Mouse (Mus musculus) cerebellum, postnatal 14 days (tissue): Measurements from ENCODE around the gene Lrrc10b.

Experiments
- DNase-seq, 2 experiments: peaks; one replicate each; pipeline ENCODE4 v3.0.0; 2021; ENCODE audit warnings: mixed read lengths in 2 of 2

The Lrrc10b gene

DNA sequence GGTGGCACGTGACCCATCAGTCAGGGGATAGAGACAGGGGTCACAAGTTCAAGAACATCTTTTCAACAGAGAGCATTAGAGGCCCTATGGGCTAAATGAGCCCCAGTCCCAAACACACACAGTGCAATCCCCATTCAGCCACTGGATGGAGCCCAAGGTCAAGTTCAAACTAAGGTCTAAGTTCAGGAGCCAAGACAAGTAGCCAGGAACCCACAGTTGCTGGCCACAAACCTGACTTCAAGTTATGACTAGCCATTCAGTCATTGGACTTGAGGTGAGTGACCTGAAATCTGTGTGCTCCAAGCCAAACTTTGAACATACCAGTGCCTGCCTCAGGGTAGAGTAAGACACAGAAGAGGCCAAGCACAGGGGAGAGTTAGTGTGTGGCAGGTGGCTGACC lies 19.8 kb downstream of the Lrrc10b start:
- DNase-seq, result peak in 1 of 2 experiments; percentile 41

DNA sequence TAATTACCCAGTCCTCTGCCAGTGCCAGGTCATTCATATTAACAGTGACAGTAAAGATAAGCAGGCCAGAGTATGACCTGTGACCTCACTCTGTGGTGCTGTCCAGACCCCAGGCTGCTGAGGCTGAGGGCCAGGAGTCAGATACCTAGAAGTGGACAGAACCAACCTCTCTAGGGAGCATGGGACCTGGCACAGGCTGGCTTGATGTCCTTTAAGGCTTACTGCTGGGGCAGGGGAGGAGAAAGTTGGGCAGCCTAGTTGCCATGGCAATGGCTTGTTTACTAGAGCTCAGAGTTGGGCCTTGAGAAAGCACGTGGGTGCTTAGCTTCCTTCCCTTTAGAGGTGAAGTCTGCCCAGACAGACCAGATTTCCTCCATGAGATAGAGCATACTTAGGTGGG lies 20.5 kb downstream of the Lrrc10b start:
- DNase-seq, result no peak

DNA sequence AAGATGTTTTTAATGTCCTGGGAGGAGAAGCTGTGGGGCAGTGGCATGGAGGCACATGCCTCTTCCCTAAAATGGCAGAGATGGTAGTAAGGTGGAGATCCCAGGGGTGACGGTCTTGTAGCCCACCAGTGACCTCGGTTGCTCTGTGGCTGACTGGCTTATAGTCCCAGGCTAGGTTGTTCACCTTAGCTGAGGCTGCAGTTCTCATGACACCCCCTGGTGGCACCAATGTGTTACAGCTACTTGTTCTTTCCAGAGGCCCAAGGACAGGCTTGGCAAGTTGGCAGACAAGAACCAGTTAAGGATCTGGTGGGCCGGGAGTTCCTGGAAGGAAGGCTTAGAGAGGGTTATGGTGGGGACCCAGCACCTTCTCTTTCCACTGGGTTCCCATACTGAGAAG lies 21.4 kb downstream of the Lrrc10b start:
- DNase-seq, result peak; percentile 86 to 90

DNA sequence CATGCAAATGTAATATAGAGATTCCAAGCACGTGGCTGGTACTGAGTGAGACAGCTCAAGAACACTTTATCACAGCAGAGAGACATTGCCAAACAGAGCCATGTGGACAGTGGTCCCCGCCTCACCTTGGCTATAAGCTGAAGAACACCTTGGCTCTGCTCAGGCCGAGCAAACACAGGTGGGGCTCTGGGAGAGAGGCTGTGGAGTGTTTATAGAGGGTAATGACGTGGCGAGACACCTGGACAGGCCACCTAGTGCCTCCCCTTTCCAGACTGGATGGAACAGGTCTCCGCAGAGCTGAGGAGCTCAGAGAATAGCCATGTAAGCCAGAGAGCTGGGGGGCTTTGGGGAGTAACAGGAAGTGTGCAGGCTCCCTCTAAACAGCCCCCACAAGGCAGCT lies 22.3 kb downstream of the Lrrc10b start:
- no peak for DNase-seq

DNA sequence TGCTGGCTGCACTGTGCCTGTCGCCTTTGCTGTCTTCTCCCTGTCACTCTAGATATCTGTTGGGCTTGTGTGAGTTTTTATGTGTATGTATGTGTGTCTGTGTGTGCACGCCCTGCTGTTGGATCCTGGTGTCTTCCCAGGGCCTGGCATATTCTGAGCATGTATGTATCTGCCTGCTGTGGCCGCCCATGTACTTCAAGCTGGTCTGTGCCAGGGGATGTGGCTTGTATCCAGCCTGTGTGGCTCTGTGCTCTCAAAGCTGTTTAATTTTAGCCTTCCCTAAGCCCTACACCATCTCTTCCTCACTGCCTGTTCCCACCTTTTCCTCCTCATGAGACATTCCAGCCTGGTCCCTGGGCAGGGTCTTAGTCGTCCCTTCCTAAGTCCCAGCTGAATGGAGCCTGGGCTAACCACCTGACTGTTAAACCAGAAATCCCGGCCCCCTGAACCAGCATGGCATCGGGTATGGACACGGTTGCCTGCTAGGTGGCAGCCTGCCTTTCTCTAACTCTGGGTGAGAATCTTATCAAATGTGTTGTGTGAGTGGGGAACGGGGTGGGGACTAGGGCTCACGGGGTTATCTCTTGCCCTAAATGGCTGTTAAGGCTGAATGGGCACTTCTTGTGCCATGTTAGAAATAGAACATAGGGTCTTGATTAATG lies 23.3 kb downstream of the Lrrc10b start:
- DNase-seq, result peak; percentile 64 to 75

DNA sequence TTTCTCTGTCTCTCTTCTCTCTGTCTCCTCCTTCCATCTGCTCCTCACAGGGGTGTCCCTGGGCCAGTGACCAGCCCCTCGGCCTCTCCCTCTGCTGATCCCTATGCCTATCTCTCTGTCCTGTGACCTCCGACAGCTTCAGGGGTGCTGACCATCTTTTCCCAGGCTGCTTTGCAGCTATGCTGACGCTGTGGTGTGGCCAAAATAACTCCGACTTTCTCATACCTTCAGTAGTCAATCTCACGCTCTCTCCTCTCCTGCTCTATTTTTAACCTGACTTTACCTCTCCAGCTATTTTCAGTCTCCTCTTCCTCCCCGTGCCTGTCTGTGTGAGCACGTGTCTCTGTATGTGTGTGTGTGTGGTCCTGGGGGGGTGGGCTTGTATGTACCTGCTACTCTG lies 24.0 kb downstream of the Lrrc10b start:
- DNase-seq, result no peak

DNA sequence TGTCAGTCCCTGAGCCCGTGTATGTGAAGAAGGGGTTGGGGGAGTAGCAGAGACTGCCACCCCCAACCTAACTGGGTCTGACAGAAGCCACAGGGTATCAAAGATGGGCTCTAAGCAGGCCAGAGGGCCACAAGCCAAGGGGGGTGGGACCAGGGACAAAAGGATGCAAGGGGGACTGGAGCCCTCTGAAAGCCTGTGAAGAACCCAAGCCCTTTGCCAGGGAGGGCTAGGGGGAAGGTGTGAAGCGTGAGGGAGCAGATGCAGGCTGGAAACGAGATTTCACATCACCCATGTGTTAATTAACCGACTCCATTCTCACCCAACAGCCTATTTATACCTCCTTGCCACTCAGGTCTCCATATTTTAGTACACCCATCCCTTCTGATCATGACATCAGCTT lies 25.4 kb downstream of the Lrrc10b start:
- peak in 1 of 2 experiments; percentile 68 for DNase-seq

DNA sequence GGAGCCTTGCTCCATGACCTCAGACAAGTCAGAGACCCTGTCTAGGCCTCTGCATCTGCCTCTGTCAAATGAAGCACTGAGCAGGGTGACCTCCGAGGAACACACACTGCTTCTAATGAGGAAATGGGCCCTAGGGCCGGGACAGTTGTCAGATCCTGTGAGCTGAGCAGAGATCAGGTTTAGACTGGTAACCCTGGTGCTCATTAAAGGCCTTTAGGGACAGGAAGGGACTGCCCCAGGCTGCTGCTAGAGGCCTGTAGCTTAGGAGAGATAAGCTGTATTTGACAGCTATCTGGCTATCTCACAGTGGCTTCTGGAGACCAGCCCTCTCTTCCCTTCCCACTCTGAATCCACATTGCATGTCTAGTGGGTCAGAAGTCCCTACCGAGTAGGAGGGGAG lies 25.9 kb downstream of the Lrrc10b start:
- DNase-seq, result no peak

DNA sequence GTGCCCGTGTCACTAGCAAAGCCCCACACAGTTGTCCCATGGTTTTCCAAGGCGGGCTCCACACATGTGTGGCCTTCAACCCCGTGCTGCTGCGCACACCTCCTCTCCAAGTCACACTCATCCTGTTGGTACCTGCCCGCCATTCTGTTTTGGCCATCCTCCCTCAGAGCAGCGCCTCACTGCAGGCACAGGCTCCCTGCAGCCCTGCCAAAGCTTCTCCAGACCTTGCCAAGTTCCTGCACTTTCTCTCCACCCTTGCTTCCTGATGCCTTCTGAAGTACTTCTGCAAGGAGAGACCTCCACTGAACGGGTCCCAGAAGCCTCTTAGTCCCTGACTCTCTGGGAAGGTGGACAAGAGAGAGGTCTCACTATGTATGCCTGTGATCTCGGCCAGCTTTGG lies 27.9 kb downstream of the Lrrc10b start:
- DNase-seq, result no peak

DNA sequence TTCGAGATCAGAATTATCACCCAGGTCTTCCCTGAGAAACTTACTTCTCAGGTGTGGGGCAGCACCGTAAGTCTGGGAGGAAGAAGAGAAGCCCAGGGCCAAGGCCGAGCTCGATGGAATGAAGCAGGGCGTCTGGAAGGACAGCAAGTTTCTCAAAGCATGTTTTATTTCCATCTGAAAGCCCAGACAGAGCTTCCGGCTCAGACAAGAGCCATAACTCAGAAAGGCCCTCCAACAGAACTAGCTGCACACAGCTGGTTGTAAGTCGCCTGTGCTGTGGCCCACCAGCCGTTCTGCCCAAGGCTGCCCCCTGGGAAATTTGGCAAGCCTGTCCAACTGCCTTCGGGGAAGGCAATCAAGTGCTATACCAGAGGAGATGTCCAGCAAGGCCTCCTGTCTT lies 29.8 kb downstream of the Lrrc10b start:
- DNase-seq, result no peak

DNA sequence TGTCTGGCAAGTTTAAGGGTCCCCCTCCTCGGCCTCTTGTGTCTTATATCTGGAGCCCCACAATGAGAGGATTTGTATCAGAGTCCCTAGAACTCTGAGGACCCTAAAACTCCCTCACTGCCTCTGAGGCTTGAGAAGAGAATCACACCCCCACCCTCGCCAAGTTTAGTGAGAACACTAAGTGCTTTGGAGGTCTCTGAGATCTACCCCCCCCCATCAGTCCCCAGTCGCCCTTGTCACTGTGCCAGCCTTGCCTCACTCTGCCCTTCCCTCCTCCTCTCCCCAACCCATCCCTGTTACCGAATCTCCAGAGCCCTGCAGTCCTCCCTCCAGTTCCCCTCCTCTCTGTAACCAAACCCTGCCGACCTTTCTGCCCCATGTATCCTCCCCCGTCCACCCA lies 30.5 kb downstream of the Lrrc10b start:
- DNase-seq, result no peak

DNA sequence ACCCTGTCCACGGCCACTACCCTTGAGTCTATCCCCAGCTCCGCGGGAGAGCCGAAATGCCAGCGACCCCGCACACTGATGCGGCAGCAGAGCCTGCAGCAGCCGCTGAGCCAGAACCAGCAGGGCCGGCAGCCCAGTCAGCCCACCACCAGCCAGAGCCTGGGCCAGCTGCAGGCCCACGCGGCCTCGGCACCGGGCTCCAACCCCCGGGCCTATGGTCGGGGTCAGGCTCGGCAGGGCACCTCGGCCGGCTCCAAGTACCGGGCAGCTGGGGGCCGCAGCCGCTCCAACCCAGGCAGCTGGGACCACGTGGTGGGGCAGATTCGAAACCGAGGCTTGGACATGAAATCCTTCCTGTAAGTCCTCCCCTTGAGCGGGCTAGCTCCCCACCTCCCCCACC lies 31.0 kb downstream of the Lrrc10b start:
- no peak for DNase-seq

DNA sequence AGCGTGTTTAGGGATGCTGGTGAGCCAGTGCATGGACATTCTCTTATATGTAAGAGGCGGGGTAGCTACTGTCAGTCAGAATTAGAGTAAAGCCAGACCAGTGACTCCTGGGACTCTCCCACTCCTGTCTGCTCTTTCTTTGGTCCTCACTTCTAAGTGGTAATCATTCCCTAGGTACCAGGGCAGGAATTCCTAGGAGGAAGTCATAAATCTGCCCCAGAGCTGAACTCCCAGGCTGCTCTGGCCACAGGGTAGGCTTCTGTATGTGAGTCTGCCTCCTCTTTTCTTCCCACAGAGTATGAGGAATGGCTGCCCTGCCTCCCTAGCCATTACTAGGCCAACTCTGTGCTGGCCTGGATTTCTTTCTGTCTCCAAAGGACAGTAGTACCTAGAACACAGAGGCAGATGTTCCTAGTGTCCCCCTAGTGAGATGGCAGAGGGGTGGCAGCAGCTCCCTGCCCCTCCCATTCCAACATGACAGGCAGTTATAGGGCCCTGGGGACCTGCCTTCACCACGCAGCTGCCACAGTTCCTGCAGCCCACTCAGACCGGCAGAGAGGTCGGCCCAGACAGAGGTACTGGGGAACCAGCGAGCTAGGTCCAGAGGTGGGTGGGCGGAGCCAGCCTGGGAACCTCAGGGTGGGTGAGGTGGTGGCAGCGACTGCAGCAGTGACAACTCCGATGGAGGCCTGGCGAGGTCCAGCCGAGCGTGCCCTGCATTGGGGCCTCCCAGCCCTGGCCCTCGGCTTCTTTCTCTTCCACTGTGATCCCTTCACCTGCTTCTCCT lies 31.6 kb downstream of the Lrrc10b start:
- no peak for DNase-seq

DNA sequence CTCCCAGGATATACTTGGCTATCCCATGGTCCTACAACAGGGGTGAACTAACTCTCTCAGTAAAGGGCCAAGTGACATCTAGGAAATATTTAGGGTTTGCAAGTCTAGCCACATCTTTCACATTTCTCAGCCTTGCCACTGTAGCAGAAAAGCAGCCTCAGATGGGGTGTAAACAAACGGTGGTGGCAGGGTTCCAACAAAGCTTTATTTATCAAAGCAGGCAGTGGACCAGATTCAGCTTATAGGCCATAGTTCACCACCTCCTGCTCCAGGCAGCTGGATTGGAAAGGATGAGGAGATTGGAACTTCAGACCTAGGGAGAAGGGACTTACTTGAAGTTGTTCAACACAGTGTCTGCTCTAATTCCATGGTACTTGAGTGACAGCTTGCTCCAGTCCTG lies 32.5 kb downstream of the Lrrc10b start:
- no peak for DNase-seq

DNA sequence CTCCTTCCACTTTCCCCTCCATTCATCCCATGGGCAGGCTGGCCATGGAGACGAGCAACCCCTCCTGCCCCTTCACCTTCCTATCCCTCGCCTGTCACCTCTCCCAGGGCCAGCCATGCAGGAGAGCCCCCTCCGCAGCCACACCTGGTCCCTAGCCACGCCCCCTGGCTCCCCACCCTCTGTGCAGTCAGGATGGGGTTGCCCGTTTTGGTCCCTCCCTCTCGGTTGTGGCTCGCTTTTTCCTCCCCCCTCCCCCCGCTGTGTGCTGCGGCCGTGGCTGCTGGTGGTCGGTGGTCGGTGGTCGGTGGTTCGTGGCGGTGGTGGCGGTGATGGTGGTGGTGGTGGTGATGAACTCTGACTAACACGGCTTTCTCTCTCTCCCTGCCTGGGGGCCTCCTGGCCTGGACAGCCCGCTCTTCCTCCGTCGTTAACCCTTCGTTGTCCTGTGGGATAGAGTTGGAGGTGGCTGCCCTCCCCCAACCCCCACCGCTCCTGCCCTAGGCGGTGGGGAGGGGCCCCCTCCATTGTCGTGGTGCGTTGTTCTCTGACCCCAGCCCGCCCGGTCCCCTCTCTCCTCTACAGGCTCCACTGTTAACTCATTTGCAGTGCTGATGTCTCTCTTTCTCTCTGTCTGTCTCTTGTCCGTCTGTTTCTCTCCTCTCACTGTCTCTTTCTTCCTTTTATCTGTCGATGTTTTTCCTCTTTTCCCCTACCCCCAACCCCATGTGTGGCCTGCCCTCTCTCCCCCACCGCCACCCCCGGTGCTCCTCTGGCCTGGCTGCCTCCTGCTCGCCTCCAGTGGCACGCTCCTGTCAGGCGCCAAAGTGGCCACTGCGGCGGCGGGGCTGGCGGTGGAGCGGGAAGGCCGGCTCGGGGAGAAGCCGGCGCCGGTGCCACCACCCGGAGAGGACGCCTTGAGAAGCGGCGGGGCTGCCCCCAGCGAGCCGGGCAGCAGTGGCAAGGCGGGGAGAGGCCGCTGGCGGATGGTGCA lies 35.0 kb downstream of the Lrrc10b start:
- no peak for DNase-seq

DNA sequence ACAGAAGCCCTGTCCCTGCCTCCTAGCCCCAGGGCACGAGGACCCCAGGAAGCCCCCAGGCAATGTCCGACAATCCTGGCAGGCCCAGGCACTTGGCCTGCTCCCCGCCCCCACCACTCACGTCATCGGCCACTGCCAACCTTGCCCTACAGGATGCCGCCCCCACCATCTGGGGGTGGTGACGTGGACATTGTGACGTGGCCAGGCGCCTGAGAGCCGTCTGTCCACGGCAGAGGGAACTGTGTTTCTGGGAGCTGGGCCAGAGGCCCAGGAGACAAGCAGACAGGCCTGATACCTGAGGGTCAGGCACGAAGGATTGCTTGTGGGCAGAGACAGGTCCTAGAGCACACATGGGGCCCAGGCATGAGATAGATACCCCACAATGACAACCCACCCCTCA lies 39.8 kb downstream of the Lrrc10b start:
- peak; percentile 97 to 99 for DNase-seq

DNA sequence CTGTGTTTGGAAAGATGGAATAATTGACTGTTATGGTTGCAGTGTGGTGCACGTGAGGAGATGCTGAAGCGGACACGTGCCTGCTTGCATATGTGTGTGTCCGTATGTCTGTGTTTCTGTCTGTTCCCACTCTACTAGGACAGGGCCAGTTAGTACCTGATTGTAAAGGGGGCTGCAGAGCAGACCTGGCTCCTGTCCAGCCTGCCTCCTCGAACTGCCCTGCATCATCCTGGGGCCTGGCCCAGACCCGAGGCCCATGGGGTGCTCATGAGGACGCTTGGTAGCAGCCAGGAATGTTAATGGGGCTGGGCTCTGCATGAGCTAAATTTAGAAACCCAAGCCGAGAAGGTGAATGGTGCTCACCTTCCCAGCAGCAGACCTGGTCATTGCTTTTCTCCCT lies 40.4 kb downstream of the Lrrc10b start:
- peak; percentile 87 to 91 for DNase-seq

DNA sequence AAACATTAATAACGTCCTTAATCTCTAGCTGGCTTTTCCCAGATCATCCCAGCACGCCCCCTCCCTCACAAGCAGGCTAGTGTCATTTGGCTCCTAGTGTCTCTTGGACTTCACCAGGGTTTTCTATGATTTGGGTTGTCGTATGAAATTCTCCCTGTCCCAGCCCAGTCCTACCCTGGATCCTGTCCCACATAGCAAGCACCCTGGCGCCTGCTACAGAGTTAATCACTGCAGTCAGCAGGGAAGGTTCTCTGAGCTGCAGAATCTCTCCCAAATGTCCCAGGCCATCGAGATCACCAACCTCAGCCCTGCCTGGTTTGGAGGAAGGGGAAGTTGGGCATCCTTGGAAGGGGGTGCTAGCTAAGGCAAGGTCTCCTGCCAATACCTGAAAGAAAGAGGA lies 41.8 kb downstream of the Lrrc10b start:
- no peak for DNase-seq

DNA sequence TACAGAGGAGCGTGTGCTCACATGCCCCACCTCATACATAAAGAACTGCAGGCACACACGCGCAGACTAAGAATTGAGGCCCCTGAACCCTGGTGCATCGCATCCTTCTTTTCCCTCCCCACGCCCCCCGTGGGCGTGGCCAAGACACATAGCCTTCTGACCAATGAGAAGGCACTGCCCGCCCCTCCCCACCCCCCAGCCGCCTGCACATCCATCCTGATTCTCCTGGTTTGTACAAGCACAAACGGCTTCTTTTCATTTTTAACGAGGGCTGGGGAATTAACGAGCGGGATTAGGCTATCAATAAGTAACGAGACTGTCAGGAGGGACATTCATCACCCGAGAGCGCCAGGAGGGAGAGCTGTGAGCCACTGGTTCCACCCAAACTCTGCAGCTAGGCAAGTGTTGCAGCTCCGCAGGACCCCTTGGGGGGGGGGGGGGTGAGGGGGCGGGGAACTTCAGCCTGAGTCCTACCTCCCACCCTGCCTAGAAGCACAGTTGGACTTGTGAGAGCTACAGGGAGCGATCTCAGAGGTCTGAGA lies 43.5 kb downstream of the Lrrc10b start:
- DNase-seq, result peak in 1 of 2 experiments; percentile 64
